Mouse (Mus musculus) C2C12 (cell line): ENCODE data around the gene Ggt5.

ENCODE experiments used
- CTCF ChIP-seq: IDR thresholded peaks from one replicate; pipeline ENCODE4 v1.5.1; 2011; ENCODE audit not compliant: control insufficient read depth, insufficient read depth, insufficient read length
- FOSL1 ChIP-seq: IDR thresholded peaks from one replicate; pipeline ENCODE4 v1.8.0; 2011; ENCODE audit warnings: mild to moderate bottlenecking, low read length; ENCODE audit not compliant: poor library complexity, insufficient read depth, severe bottlenecking
- MAX ChIP-seq: IDR thresholded peaks from one replicate; pipeline ENCODE4 v1.6.1; 2011; ENCODE audit warnings: mild to moderate bottlenecking, control low read depth
- MYOD1 ChIP-seq: IDR thresholded peaks from one replicate; pipeline ENCODE4 v1.6.1; 2011; ENCODE audit warnings: low read depth; ENCODE audit not compliant: control insufficient read depth, insufficient read length
- USF1 ChIP-seq: IDR thresholded peaks from one replicate; pipeline ENCODE4 v1.6.1; 2011; ENCODE audit warnings: low read depth, mild to moderate bottlenecking, control low read depth, moderate library complexity

DNA sequence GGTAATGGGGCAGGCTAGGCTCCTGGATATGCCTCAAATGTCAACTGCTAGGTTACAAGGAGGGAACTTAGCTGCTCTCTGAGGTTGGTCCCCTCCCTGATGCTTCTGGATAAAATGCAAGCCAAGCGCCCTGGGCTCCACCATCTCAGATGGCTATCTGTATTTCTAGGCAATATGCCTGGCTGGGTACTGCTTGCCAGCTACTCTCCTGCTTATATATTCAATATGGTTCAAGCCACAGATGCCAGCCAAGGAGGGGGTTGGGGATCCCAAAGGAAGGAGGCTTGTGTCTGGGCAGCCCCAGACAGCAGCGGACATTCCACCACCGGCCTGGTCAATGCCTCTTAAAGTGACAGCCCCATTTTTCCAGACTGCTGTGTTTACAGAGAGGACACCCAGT is 30.6 kb upstream of the Ggt5 start:
- TF ChIP-seq FOSL1 (no peak), USF1 (no peak), CTCF (no peak), MAX (no peak), MYOD1 (no peak)
